Mouse (Mus musculus) MEL (cell line): ENCODE measurements at regions not wholly inside any gene's neighbourhood (a gene's known extent, or its start where the extent isn't known, plus 50 kb on each side); places are given as distances from the start of the nearest gene placed in this dataset.

Experiments used
- CTCF ChIP-seq, 3 experiments: IDR thresholded peaks in 2 of 3; conservative IDR thresholded peaks in 1 of 3; 2 replicates each; pipeline ENCODE4 v1.5.1; 2011 to 2012; ENCODE audit warnings: low read length in 3 of 3, low read depth in 2 of 3, mild to moderate bottlenecking in 2 of 3, improper control_type of control experiment in 1 of 3, inconsistent platforms in 1 of 3, mixed read lengths in 1 of 3, moderate library complexity in 1 of 3; ENCODE audit not compliant: control insufficient read depth in 1 of 3, insufficient read depth in 1 of 3, poor library complexity in 1 of 3, severe bottlenecking in 1 of 3
- E2F4 ChIP-seq: IDR thresholded peaks from 2 replicates; pipeline ENCODE4 v1.6.1; 2011; ENCODE audit warnings: low read depth, low read length, improper control_type of control experiment, borderline replicate concordance
- EP300 ChIP-seq, 2 experiments: IDR thresholded peaks; 2 replicates each; pipeline ENCODE4 v1.6.1; 2011; ENCODE audit warnings: improper control_type of control experiment in 2 of 2, low read length in 2 of 2, low read depth in 1 of 2, mild to moderate bottlenecking in 1 of 2
- HCFC1 ChIP-seq: IDR thresholded peaks from 2 replicates; pipeline ENCODE4 v1.6.1; 2012; ENCODE audit warnings: low read depth, mild to moderate bottlenecking, inconsistent platforms, low read length, improper control_type of control experiment, moderate library complexity
- MEF2A ChIP-seq: IDR thresholded peaks from 2 replicates; pipeline ENCODE4 v1.6.1; 2014; ENCODE audit warnings: low read depth, mild to moderate bottlenecking, inconsistent platforms, low read length, improper control_type of control experiment; ENCODE audit not compliant: poor library complexity, insufficient replicate concordance, severe bottlenecking; ENCODE audit errors: extremely low read depth
- POLR2A ChIP-seq, 2 experiments: IDR thresholded peaks; 2 replicates each; pipeline ENCODE4 v1.6.1; 2011 to 2012; ENCODE audit warnings: low read length in 2 of 2, mild to moderate bottlenecking in 2 of 2, control low read depth in 1 of 2, improper control_type of control experiment in 1 of 2, low read depth in 1 of 2, moderate library complexity in 1 of 2; ENCODE audit not compliant: control insufficient read depth in 1 of 2, insufficient read depth in 1 of 2, poor library complexity in 1 of 2
- UBTF ChIP-seq: IDR thresholded peaks from 2 replicates; pipeline ENCODE4 v1.6.1; 2012; ENCODE audit warnings: low read depth, mild to moderate bottlenecking, inconsistent platforms, low read length, improper control_type of control experiment, moderate library complexity, borderline replicate concordance; ENCODE audit not compliant: insufficient read depth
- USF1 ChIP-seq: IDR thresholded peaks from 2 replicates; pipeline ENCODE4 v1.6.1; 2014; ENCODE audit warnings: low read depth, mild to moderate bottlenecking, inconsistent platforms, low read length, improper control_type of control experiment, moderate library complexity
- ZC3H11A ChIP-seq: IDR thresholded peaks from 2 replicates; pipeline ENCODE4 v1.6.1; 2012; ENCODE audit warnings: low read depth, mild to moderate bottlenecking, inconsistent platforms, low read length, improper control_type of control experiment

GRCm38 (mm10) chrX:11629362-11629761 lies 301.7 kb downstream of the H2al1j start:
- TF ChIP-seq CTCF (IDR thresholded peaks at IDR 0.05 in 2 of 3, conservative IDR thresholded peaks at IDR 0.05 in 1 of 3; ENCODE audit: control insufficient read depth in 1 of 3, insufficient read depth in 1 of 3, low read depth in 2 of 3, low read length in 3 of 3, poor library complexity in 1 of 3, severe bottlenecking in 1 of 3) = no peak
- no peak for TF ChIP-seq POLR2A (IDR thresholded peaks at IDR 0.05; ENCODE audit: control insufficient read depth in 1 of 2, insufficient read depth in 1 of 2, low read depth in 1 of 2, low read length in 2 of 2, poor library complexity in 1 of 2)
- no peak for TF ChIP-seq MEF2A
- no peak for TF ChIP-seq USF1
- no peak for TF ChIP-seq EP300 (IDR thresholded peaks at IDR 0.05; ENCODE audit: low read depth in 1 of 2, low read length in 2 of 2)
- no peak for TF ChIP-seq ZC3H11A
- no peak for TF ChIP-seq E2F4
- TF ChIP-seq HCFC1 = no peak
- TF ChIP-seq UBTF = no peak
